Mouse (Mus musculus): ENCODE results near the gene Trp53rkb.

DNA sequence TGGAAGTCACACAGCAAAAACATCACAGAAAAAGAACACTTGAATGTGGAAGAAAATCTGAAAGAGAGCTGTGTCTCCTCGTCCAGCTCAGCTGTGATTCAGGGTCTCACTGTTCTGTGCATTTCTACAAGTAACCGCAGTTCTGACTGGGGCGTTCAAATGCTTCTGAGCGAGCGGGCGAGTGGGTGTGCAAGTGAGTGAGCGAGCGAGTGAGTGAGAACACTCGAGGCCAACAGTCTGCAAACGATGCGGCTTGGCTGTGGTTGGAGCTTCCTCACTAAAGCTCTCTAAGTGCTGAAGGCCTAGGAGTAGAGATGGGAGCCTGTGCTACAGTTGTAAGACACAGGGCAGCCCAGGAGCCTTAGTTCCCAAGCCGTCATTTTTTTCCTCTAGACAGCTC is 36.0 kb downstream of the Trp53rkb start:
- TF ChIP-seq CTCF (conservative IDR thresholded peaks at IDR 0.05 in 1 of 2, IDR thresholded peaks at IDR 0.05 in 1 of 2; ENCODE audit: low read depth in 2 of 2, low read length in 2 of 2) (no peak), POLR2A (IDR thresholded peaks at IDR 0.05; ENCODE audit: low read depth, low read length) (no peak)

All from CH12.LX (cell line).